Mouse (Mus musculus) midbrain, postnatal 0 days (tissue): Measurements from ENCODE around the gene Tmem266. TPM values are rescaled to one million over a fixed set of nuclear protein-coding genes. Genes with fewer than 3 reads are reported as not detected.

ENCODE experiments used
- ATAC-seq: fragments of 200-750 bp; cut with Nextera tagmentation; 2 replicates; pipeline ENCODE4 v1.8.0; 2017; ENCODE audit warnings: moderate number of reproducible peaks, mild to moderate bottlenecking, moderate TSS enrichment, moderate library complexity; ENCODE audit not compliant: low FRiP score
- DNase-seq: peaks from one replicate; pipeline ENCODE4 v3.0.0-alpha.2; 2015; ENCODE audit warnings: low spot score
- H3K27ac ChIP-seq: fragments of 300-500 bp; sonication (generic); 2 replicates; pipeline ENCODE4 v1.5.1; 2014; ENCODE audit warnings: low read depth, mild to moderate bottlenecking, low read length, mixed read lengths
- H3K27me3 ChIP-seq: fragments of 300-500 bp; sonication (generic); 2 replicates; pipeline ENCODE4 v1.6.1; 2014; ENCODE audit warnings: low read length, control low read depth, mixed read lengths; ENCODE audit not compliant: insufficient read depth
- H3K36me3 ChIP-seq: fragments of 300-500 bp; sonication (generic); 2 replicates; pipeline ENCODE4 v1.6.1; 2014; ENCODE audit warnings: low read length, control low read depth, mixed read lengths; ENCODE audit not compliant: insufficient read depth
- H3K4me1 ChIP-seq: fragments of 300-500 bp; sonication (generic); 2 replicates; pipeline ENCODE4 v1.6.1; 2014; ENCODE audit warnings: mild to moderate bottlenecking, control low read depth, antibody characterized with exemption, low read length, mixed read lengths; ENCODE audit not compliant: insufficient read depth
- H3K4me2 ChIP-seq: fragments of 300-500 bp; sonication (generic); 2 replicates; pipeline ENCODE4 v1.6.1; 2014; ENCODE audit warnings: low read depth, mild to moderate bottlenecking, low read length, mixed read lengths; ENCODE audit not compliant: poor library complexity, severe bottlenecking
- H3K4me3 ChIP-seq: fragments of 300-500 bp; sonication (generic); 2 replicates; pipeline ENCODE4 v1.5.1; 2014; ENCODE audit warnings: low read depth, mild to moderate bottlenecking, low read length, moderate library complexity
- H3K9ac ChIP-seq: fragments of 300-500 bp; sonication (generic); replicated peaks from 2 replicates; pipeline ENCODE4 v1.6.1; 2014; ENCODE audit warnings: mild to moderate bottlenecking, low read length, moderate library complexity, mixed read lengths; ENCODE audit not compliant: poor library complexity, severe bottlenecking
- H3K9me3 ChIP-seq: fragments of 300-500 bp; sonication (generic); 2 replicates; pipeline ENCODE4 v1.6.1; 2016; ENCODE audit warnings: low read length, control low read depth
- CTCF ChIP-seq: IDR thresholded peaks from 2 replicates; pipeline ENCODE4 v1.5.1; 2016; ENCODE audit warnings: antibody characterized with exemption, mild to moderate bottlenecking
- WGBS: fragments of 180-500 bp; shearing (Covaris S2); extraction: QIAGEN DNeasy Blood & Tissue Kit; methylation state at CpG from one replicate; pipeline ENCODE4 v1.1.7; 2014; 5-methylcytosine and 5-hydroxymethylcytosine counted together
- polyA plus RNA-seq: library from polyadenylated mRNA; unstranded; fragments of >200 nt; fragmentation: Nextera tagmentation; extraction: Ambion mirVana; gene quantifications from 2 replicates; pipeline ENCODE4 v1.2.1, GENCODE M21; 2015
- total RNA-seq: library from RNA; depleted of rRNA; stranded (reverse); fragments of >200 nt; gene quantifications from 2 replicates; pipeline ENCODE4 v1.2.3, GENCODE M21; 2014; rRNA removed

Gene Tmem266
- total RNA-seq = 12.5 and 13.0 TPM in 2 replicates
- polyA plus RNA-seq = 7.3 and 7.7 TPM in 2 replicates

- H3K27me3 ChIP-seq = 0 out of 2 replicates have a peak, but pooled peaks cover 6% of the 10 kb centered on the region
- no peaks in the 10 kb centered on the region; the same call in 1 of the 2 replicates for H3K4me1 ChIP-seq
- no peaks in the 10 kb centered on the region for H3K36me3 ChIP-seq
- 0% methylated on average over 36 of the region's 82 CpGs for WGBS
- peak within 1 kb of the TSS; percentile 78 for H3K4me3 ChIP-seq
- peak; percentile 87 for ATAC-seq
- peak within 1 kb of the TSS; percentile 82 for H3K9ac ChIP-seq
- TF ChIP-seq CTCF = no peak; the same call in 1 of the 2 replicates
- peak within 1 kb of the TSS; percentile 74 for H3K4me2 ChIP-seq
- DNase-seq = peak; percentile 89
- H3K27ac ChIP-seq = peak within 1 kb of the TSS; percentile 84
- no peaks in the 10 kb centered on the region for H3K9me3 ChIP-seq
Measured at GRCm38 (mm10) chr9:55326515-55327233, at the start of gene Tmem266, which contains the start of gene Nrg4. Gene Tmem266, plus strand, starts transcription at chr9:55326913. Gene Nrg4, minus strand, starts transcription at chr9:55326844.

- TF ChIP-seq CTCF = no peak
- H3K9ac ChIP-seq = no peak overlapping the region
- DNase-seq (no peak), ATAC-seq (no peak)
- no peaks in the 10 kb centered on the region for H3K36me3 ChIP-seq
- H3K27me3 ChIP-seq = no peaks in the 10 kb centered on the region
- H3K4me2 ChIP-seq = no peak overlapping the region
- WGBS = 78% methylated on average over 4 of the region's 4 CpGs
- no peaks in the 10 kb centered on the region for H3K9me3 ChIP-seq
- no peaks in the 10 kb centered on the region for H3K4me1 ChIP-seq
- no peak overlapping the region for H3K27ac ChIP-seq
- no peak overlapping the region for H3K4me3 ChIP-seq
Measured at GRCm38 (mm10) chr9:55277562-55277961, 49.2 kb upstream of the Tmem266 start.

DNA sequence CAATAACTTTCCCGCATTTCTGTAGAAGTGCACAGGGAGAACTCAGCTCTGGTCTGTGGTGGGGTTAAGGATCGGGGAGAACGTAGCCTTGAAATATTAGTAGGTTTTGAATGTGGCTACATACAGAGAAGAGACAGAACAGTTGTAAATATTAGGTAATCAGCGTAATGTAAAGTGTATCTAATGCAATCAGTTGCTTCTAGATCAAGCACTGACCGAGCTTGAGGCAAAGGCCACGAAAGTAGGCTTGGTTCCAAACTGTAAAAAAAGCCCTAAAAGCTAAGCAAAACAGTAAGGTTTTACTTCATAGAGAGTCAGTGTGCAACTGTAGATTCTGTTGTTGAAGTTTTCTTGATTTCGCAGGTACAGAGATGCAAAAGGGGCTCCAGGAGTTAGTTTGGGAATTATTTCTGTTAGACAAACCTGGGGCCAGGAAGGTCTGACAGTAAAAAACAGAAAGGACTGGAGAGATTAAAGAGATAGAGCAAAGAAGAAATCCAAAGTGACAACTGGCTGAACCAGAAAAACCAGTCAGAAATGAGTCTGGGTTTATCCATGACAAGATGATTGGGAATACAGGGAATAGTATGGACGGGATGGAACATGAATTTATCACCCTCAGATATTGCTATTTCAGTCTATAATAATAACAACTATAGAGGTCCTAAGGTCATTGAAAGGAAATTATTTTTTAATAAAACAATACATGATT lies 47.4 kb upstream of the Tmem266 start:
- no peak for DNase-seq

DNA sequence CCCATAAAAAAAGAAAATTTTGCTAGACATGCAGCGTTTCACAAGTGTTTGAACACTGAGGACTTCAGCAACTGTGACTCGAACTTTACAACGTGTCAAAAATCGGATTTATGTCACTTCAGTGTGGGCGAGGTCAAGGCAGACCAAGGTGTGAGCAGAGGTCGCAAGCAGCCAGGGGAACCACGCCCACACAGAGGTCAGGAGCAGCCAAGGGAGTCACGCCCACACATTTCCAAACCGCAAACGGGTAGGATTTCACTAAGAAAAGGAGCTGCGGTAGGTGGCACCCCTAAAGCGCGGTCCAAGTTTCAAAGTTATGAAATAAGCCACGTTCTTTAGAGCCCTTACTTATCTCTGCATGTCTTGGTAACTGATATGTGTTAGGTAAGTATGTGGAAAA lies 43.2 kb upstream of the Tmem266 start:
- Histone ChIP-seq H3K9me3 (no peaks in the 10 kb centered on the region), H3K9ac (no peak overlapping the region), H3K4me2 (no peak overlapping the region), H3K36me3 (no peaks in the 10 kb centered on the region), H3K4me1 (no peaks in the 10 kb centered on the region), H3K4me3 (no peak overlapping the region), H3K27me3 (no peaks in the 10 kb centered on the region), H3K27ac (no peak overlapping the region)
- no peak for TF ChIP-seq CTCF
- WGBS = 10% methylated on average over 14 of the region's 14 CpGs
- no peak for ATAC-seq
- no peak for DNase-seq

More for the DNA sequence above, 47.4 kb upstream of the Tmem266 start:
- Histone ChIP-seq H3K4me2 (no peak overlapping the region), H3K4me1 (no peaks in the 10 kb centered on the region), H3K9ac (no peak overlapping the region), H3K4me3 (no peak overlapping the region), H3K36me3 (no peaks in the 10 kb centered on the region), H3K9me3 (no peaks in the 10 kb centered on the region), H3K27me3 (no peaks in the 10 kb centered on the region), H3K27ac (no peak overlapping the region)
- no peak for TF ChIP-seq CTCF
- no peak for ATAC-seq
- 91% methylated on average over 8 of the region's 8 CpGs for WGBS

DNA sequence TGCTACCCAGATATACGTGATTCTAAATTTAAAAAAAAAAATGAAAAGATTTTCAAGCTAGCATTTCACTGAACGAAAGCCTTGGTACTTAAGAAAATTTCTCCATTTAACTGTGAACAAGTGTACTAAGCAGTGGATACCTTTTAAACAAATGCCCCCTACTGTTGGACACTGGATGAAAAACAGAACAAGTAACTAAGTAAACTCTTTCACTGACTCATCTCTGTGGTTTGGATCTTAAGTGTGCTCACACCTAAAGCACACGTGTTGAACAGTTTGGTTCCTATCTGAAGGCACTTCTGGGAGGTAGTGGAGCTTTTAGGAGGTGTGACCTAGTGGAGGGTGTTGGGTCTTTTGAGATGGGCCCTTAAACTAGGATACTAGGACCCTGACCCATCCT lies 41.5 kb upstream of the Tmem266 start:
- no peak overlapping the region for H3K27ac ChIP-seq
- no peaks in the 10 kb centered on the region for H3K9me3 ChIP-seq
- 85% methylated on average over 3 of the region's 3 CpGs for WGBS
- TF ChIP-seq CTCF = no peak
- no peaks in the 10 kb centered on the region for H3K4me1 ChIP-seq
- no peak overlapping the region for H3K4me3 ChIP-seq
- ATAC-seq = no peak
- no peak overlapping the region for H3K4me2 ChIP-seq
- no peaks in the 10 kb centered on the region for H3K36me3 ChIP-seq
- no peak for DNase-seq
- H3K27me3 ChIP-seq = no peaks in the 10 kb centered on the region
- H3K9ac ChIP-seq = no peak overlapping the region
